Mouse (Mus musculus): ENCODE data around the gene Kcnn1. TPM values are rescaled to one million over a fixed set of nuclear protein-coding genes. Genes with fewer than 3 reads are reported as not detected.

The Kcnn1 gene
- polyA plus RNA-seq, 1 experiment, result 22.1 TPM

GRCm38 (mm10) chr8:70864712-70865221 is 1.7 kb upstream of the Kcnn1 start:
- no peak for TF ChIP-seq POLR2A (IDR thresholded peaks at IDR 0.05; ENCODE audit: borderline replicate concordance, insufficient read depth, low read length)
- TF ChIP-seq CTCF (IDR thresholded peaks at IDR 0.05; ENCODE audit: borderline replicate concordance, insufficient read depth, low read depth, low read length), result no peak
- Histone ChIP-seq H3K27ac (ENCODE audit: insufficient read depth, low read length) (peak overlapping the region; percentile 41), H3K4me1 (ENCODE audit: control insufficient read depth, insufficient read depth, low read length) (peaks cover 16% of the 10 kb centered on the region), H3K4me3 (replicated peaks; ENCODE audit: insufficient read depth, low read depth, low read length) (peak overlapping the region; percentile 71), H3K27me3 (ENCODE audit: control insufficient read depth, insufficient read depth, low read length) (peaks cover 1% of the 10 kb centered on the region; the same call in 1 of the 2 replicates)
- peak in 1 of 2 experiments; percentile 53 for DNase-seq
- 5% methylated on average over 24 of the region's 24 CpGs for WGBS

- Histone ChIP-seq H3K4me3 (replicated peaks; ENCODE audit: insufficient read depth, low read depth, low read length) (peak overlapping the region; percentile 33), H3K4me1 (ENCODE audit: control insufficient read depth, insufficient read depth, low read length) (peaks cover 14% of the 10 kb centered on the region), H3K27ac (ENCODE audit: insufficient read depth, low read length) (no peak overlapping the region), H3K27me3 (ENCODE audit: control insufficient read depth, insufficient read depth, low read length) (peaks cover 1% of the 10 kb centered on the region; the same call in 1 of the 2 replicates)
- TF ChIP-seq POLR2A (IDR thresholded peaks at IDR 0.05; ENCODE audit: borderline replicate concordance, insufficient read depth, low read length), result no peak
- no peak for TF ChIP-seq CTCF (IDR thresholded peaks at IDR 0.05; ENCODE audit: borderline replicate concordance, insufficient read depth, low read depth, low read length)
- DNase-seq, result no peak
- 2% methylated on average over 46 of the region's 46 CpGs for WGBS
Measured at GRCm38 (mm10) chr8:70863956-70864711, 1.1 kb upstream of the Kcnn1 start.

GRCm38 (mm10) chr8:70857516-70857915 is 5.5 kb downstream of the Kcnn1 start:
- WGBS, result 58% methylated on average over 4 of the region's 4 CpGs
- Histone ChIP-seq H3K27ac (ENCODE audit: insufficient read depth, low read length) (no peak overlapping the region), H3K4me3 (replicated peaks; ENCODE audit: insufficient read depth, low read depth, low read length) (no peak overlapping the region), H3K4me1 (ENCODE audit: control insufficient read depth, insufficient read depth, low read length) (no peaks in the 10 kb centered on the region; the same call in 1 of the 2 replicates), H3K27me3 (ENCODE audit: control insufficient read depth, insufficient read depth, low read length) (no peaks in the 10 kb centered on the region)
- TF ChIP-seq CTCF (IDR thresholded peaks at IDR 0.05; ENCODE audit: borderline replicate concordance, insufficient read depth, low read depth, low read length) (no peak), POLR2A (IDR thresholded peaks at IDR 0.05; ENCODE audit: borderline replicate concordance, insufficient read depth, low read length) (no peak)
- no peak for DNase-seq

GRCm38 (mm10) chr8:70856541-70857197 is 6.4 kb downstream of the Kcnn1 start:
- Histone ChIP-seq H3K27ac (ENCODE audit: insufficient read depth, low read length) (no peak overlapping the region), H3K4me1 (ENCODE audit: control insufficient read depth, insufficient read depth, low read length) (no peaks in the 10 kb centered on the region; the same call in 1 of the 2 replicates), H3K4me3 (replicated peaks; ENCODE audit: insufficient read depth, low read depth, low read length) (peak overlapping the region; percentile 63), H3K27me3 (ENCODE audit: control insufficient read depth, insufficient read depth, low read length) (no peaks in the 10 kb centered on the region)
- TF ChIP-seq CTCF (IDR thresholded peaks at IDR 0.05; ENCODE audit: borderline replicate concordance, insufficient read depth, low read depth, low read length) (no peak), POLR2A (IDR thresholded peaks at IDR 0.05; ENCODE audit: borderline replicate concordance, insufficient read depth, low read length) (peak; percentile 58; the same call in 1 of the 2 replicates)
- DNase-seq, result peak; percentile 82 to 83
- whole genome bisulfite sequencing, result 4% methylated on average over 33 of the region's 33 CpGs

DNA sequence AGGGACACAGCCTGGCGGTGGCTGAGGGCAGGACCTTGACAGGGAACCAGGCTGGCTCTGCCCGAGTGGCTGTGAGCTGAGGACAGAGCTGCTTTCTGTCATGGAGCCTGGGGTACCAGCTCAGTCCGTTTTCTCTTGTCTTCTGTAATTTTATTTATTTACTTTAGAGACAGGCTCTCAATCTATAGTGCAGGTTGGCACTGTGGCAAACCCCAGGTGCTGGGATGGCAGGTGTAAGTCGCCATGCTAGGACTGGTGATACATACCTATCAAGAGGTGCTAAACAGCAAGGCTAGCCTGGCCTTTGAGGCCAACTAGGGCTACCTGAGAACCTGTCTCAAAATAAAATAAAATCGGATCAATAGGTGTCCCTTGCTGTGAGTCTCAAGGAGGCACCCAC is 7.0 kb downstream of the Kcnn1 start:
- H3K4me3 ChIP-seq (replicated peaks; ENCODE audit: insufficient read depth, low read depth, low read length), result no peak overlapping the region
- no peak for DNase-seq
- no peaks in the 10 kb centered on the region for H3K27me3 ChIP-seq (ENCODE audit: control insufficient read depth, insufficient read depth, low read length)
- H3K4me1 ChIP-seq (ENCODE audit: control insufficient read depth, insufficient read depth, low read length), result no peaks in the 10 kb centered on the region; the same call in 1 of the 2 replicates
- no peak for TF ChIP-seq CTCF (IDR thresholded peaks at IDR 0.05; ENCODE audit: borderline replicate concordance, insufficient read depth, low read depth, low read length)
- no peak for TF ChIP-seq POLR2A (IDR thresholded peaks at IDR 0.05; ENCODE audit: borderline replicate concordance, insufficient read depth, low read length)
- WGBS, result 75% methylated on average over 5 of the region's 5 CpGs
- H3K27ac ChIP-seq (ENCODE audit: insufficient read depth, low read length), result no peak overlapping the region

GRCm38 (mm10) chr8:70853863-70854262 is 9.2 kb downstream of the Kcnn1 start:
- no peaks in the 10 kb centered on the region; the same call in 1 of the 2 replicates for H3K4me1 ChIP-seq (ENCODE audit: control insufficient read depth, insufficient read depth, low read length)
- no peak overlapping the region for H3K27ac ChIP-seq (ENCODE audit: insufficient read depth, low read length)
- TF ChIP-seq CTCF (IDR thresholded peaks at IDR 0.05; ENCODE audit: borderline replicate concordance, insufficient read depth, low read depth, low read length), result no peak
- TF ChIP-seq POLR2A (IDR thresholded peaks at IDR 0.05; ENCODE audit: borderline replicate concordance, insufficient read depth, low read length), result no peak
- 93% methylated on average over 2 of the region's 2 CpGs for WGBS
- no peak overlapping the region for H3K4me3 ChIP-seq (replicated peaks; ENCODE audit: insufficient read depth, low read depth, low read length)
- H3K27me3 ChIP-seq (ENCODE audit: control insufficient read depth, insufficient read depth, low read length), result no peaks in the 10 kb centered on the region
- no peak for DNase-seq

GRCm38 (mm10) chr8:70852595-70853231 is 10.3 kb downstream of the Kcnn1 start:
- no peaks in the 10 kb centered on the region for H3K27me3 ChIP-seq (ENCODE audit: control insufficient read depth, insufficient read depth, low read length)
- TF ChIP-seq POLR2A (IDR thresholded peaks at IDR 0.05; ENCODE audit: borderline replicate concordance, insufficient read depth, low read length) (no peak), CTCF (IDR thresholded peaks at IDR 0.05; ENCODE audit: borderline replicate concordance, insufficient read depth, low read depth, low read length) (no peak)
- no peaks in the 10 kb centered on the region; the same call in 1 of the 2 replicates for H3K4me1 ChIP-seq (ENCODE audit: control insufficient read depth, insufficient read depth, low read length)
- 80% methylated on average over 41 of the region's 41 CpGs for WGBS
- DNase-seq, result no peak
- no peak overlapping the region for H3K27ac ChIP-seq (ENCODE audit: insufficient read depth, low read length)
- H3K4me3 ChIP-seq (replicated peaks; ENCODE audit: insufficient read depth, low read depth, low read length), result no peak overlapping the region

Measured in cerebellum, adult 2 months (tissue).